Mouse (Mus musculus) spleen, postnatal 36 days (tissue): Measurements from ENCODE around the gene Tbc1d10c.

Experiments used
- DNase-seq, 2 experiments: peaks; one replicate each; pipeline ENCODE4 v3.0.0; 2022; ENCODE audit warnings: low spot score in 2 of 2, mixed read lengths in 1 of 2

Tbc1d10c gene

DNA sequence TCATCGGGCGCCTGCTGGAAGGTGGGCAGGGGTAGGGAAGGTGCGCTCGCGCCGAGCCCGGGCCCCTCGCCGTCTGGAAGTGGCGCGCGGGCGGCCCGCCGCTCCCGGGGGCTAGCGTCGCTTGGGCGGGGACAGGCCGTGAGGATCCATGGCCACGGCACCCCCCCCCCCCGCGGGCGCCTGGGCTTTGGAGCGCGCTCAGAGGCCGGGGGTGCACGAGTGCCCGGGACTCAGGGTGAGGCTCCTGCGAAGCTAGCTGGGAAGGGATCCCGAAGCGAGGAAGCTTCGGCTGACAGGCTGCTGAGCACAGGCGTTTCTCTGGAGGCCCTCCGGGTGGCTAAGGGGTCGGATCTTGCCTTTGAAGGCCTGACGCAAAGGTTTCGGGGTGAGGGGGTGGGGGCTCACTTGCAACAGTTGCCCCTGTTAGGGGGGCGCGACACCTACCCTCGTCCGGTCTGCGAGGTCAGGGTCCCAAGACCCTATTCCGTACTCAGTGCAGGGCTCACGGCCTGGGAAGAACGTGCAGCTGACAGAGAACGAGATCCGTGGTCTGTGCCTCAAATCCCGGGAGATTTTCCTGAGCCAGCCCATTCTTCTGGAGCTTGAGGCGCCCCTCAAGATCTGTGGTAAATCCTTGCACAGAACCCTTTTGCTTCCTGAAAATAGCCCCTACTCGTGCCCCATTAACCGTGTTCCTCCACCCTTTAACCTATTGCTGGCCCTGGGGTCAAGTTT, 1.3 kb upstream of the Tbc1d10c start:
- DNase-seq, result no peak

DNA sequence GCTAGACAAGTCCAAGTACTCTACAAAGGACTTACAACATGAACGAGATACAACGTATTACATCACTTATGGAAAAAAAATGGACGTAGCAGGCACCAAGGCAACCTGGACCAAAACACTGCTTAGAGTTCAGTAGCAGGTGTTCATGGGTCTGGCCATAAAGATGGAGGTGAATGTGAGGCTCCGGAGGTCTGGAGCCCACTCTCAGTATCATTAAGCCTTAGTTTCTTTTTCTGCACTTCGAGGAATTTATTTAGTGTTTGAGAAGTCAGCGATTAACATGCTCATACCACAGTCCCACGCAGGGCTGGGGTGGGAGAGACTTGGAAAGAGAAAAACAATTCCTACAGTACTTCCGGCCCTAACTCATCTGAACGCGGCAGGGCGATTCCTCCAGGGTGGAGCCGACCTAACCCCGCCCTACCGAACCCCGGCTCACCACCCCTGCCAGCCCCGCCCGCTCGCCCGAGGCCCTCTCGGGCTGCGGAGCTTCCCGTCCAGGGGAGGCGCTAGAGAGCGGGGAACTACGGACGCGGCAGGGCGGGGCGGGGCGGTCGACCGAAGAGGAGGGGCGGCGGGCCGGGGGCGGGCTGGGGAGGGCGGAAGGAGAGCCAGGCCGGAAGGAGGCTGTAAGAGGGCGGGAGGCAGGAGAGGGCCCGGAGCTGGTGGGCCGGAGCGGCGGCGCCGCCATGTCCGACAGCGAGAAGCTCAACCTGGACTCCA, 605 bp upstream of the Tbc1d10c start, which contains the start of gene Ppp1ca:
TSS of gene Ppp1ca (plus strand) at position 538 of the 723 bp plus-strand sequence.
- DNase-seq, result peak; percentile 96 to 97

DNA sequence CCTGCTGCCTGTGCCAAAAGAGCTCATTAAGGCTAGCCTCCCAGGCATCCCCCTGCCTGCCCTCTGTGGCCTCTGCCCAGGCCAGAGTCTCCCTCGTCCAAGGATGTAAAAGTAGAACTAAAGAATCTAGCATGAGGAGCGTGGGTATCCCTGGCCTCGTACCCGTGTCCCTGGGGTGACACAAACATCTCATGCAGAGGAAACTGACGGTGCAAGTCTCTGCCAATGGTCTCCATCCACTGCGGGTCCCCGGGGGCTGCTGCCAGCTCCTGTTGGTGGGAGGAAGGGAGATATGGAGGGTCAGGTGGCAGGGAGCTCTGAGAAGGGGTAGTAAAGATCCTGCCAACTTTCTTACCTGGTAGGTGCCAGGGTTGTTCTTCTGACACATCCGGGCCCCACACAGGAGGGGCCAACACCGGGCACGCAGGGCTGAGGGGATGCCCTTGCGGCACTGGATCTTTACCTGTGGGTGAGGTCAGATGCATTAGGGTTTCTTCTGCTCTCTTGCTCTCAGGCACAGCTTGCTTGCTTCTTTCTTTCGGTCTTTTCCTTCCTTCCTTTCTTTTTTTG, 1.9 kb downstream of the Tbc1d10c start:
- DNase-seq, result no peak

DNA sequence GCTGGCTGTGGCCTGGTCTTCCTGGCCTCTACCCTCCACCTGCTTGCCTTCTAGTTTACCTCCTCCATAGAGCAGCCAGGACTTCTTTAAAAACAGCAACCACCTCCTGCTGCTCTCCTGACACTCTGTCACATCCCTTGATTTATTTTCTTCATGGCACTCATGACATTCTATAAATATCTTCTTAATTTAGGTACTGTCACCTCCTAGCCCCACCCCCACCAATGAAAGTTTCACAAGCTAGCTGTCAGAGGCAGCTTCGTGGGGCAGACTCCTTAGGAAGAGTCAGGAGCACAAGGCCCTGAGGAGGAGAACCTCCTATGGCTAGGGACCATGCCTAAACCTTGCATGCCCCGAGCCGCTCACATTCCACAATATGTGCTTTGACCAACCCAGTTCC, 3.8 kb downstream of the Tbc1d10c start:
- DNase-seq, result no peak

DNA sequence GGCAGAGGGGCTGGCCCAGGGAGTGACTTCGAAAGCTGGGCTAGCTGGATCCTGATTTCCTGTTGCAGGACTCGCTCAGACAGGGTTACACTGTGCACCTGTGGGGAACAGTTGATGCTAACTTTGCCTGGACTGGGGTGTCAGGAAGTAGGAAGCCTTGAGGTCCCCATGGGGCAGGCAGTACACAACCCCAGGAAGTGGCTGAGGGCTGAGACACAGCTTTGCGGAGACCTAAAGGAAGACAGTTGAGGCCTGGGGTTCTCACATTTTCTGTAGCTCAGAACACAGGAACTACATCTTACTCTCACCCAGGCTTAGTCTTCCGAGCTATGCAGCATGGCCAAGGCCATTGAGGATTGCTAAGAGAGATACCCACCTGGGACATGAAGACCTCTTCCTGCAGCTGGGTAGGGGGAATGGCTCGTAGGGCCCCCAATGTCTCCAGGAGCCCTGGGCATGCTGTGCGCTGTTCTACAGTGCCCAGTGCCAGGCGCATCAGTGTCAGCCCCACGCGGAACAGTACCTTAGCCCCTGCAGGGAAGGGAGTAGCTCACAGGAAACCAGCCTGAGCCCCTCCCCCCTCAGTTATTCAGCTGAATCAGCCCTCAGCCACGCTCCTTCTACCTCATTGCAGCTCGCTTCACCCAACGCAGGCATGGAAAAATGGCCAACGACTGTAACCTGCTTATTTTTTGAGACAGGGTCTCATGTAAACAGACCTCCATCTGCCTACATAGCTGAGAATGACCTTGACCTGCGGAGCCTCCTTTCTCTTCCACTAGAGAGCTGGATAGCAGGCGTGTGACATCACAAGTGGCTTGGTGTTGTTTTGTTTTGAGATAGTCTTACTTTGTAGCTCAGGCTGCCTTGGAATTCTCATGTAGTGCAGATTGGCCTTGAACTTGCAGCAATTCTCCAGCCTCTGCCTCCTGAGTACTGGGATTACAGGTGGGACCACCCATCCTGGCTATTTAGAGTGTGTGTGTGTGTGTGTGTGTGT, 5.8 kb downstream of the Tbc1d10c start:
- DNase-seq, result peak; percentile 85

DNA sequence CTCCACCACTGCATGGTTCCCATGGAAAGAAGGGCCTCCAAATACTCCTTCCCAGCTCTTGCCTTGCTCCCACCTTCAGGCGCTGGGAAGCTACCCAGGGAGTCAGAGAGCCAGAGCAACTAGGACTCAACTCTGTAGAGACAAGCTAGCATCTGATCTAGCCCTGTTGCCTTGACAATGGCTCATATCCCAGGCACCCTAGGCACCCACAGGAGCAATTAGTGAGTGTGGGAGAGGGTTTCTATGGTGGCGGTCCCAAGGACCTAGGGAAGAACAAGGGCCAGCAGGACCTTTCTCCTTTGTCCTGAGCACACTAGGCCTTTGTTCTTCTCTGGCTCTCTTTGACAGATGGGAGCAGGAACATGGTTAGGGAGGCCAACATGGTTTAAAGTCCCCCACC, 7.4 kb downstream of the Tbc1d10c start:
- DNase-seq, result no peak

DNA sequence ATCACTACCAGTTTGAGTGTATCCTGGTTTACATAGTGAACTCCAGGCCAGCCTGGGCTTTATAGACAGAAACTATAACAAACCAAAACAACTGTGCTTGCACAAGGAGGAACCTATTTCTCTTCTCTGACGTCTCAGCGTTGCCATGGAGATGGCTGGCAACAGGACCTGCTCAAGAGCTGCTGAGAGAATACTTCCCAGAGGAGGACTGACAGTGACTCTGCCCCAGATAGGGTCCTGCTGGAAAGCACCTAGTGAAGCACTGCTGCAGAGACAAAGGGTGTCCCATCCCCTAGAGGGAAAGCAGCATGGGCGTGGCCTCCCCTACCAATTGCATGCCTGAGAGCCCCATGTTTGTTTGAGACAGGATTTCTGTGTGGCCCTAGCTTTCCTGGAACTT, 9.2 kb downstream of the Tbc1d10c start:
- DNase-seq, result peak; percentile 84 to 85

DNA sequence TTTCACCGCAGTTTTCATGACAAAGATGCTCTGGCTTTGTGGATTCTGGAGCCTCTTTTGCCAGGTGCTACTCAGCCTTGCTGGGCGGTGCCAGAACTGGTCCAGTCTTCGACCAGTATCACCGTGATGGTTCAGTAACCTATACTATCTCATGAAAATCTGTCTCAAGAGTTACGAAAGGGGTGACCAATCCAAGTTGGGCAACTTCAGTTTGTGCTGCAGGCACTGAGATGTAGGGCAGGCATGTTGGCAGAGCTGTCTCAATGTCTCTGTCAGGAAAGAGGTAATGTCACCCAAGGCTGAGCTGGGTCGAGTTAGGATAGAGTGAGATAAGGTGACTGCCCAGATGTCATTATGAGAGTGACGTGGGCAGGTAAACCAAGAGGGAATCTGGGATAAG, 10.7 kb downstream of the Tbc1d10c start:
- no peak for DNase-seq

DNA sequence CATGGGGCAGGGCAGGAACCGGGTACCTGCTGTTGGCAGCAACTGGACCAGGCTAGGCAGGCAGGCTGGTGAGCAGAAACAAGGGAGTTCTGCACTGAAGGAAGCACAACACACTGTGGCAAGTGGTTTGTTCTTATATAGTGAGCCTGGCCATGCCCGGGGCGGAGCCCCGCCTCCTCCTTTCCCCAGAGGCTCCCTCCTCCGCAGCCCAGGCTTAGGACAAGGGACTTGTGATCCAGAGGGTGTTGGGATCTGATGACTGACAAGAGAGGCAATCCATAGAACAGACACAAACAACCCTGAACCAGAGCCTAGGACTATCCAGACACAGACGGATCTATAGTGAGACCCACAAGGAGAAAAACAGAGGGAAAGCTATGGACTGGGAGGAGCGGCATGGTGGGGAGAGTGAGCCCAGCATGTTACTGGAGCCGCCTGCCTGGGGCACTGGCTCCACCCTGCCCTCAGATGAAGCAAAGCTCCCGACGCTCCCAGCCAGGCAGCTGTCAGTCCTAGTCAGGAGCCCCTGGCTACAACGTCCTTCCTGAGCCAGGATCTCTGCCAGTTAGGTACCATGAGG, 15.6 kb downstream of the Tbc1d10c start, which contains the start of gene Carns1:
TSS of gene Carns1 (minus strand) at position 112 of the 580 bp plus-strand sequence.
- DNase-seq, result no peak

DNA sequence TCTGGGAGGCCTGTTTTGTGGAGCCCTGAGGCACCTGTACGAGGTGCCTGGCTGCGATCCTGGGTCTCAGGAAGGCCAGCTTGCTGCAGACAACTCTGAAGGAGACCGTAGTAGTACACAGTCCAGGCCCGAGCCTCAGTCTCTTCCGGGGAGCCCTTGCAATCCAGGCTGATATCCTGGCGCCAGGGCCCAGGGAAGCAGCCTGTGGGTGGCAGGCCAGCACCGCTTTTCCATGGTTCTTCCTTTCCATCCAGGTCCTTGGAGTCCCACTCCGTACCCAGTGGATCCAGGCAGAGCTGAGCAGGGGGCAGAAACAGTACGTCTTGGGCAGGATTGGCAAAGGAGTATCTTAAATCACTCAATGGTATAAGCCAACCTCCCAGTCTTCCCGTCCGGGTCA, 18.2 kb downstream of the Tbc1d10c start:
- DNase-seq, result no peak

DNA sequence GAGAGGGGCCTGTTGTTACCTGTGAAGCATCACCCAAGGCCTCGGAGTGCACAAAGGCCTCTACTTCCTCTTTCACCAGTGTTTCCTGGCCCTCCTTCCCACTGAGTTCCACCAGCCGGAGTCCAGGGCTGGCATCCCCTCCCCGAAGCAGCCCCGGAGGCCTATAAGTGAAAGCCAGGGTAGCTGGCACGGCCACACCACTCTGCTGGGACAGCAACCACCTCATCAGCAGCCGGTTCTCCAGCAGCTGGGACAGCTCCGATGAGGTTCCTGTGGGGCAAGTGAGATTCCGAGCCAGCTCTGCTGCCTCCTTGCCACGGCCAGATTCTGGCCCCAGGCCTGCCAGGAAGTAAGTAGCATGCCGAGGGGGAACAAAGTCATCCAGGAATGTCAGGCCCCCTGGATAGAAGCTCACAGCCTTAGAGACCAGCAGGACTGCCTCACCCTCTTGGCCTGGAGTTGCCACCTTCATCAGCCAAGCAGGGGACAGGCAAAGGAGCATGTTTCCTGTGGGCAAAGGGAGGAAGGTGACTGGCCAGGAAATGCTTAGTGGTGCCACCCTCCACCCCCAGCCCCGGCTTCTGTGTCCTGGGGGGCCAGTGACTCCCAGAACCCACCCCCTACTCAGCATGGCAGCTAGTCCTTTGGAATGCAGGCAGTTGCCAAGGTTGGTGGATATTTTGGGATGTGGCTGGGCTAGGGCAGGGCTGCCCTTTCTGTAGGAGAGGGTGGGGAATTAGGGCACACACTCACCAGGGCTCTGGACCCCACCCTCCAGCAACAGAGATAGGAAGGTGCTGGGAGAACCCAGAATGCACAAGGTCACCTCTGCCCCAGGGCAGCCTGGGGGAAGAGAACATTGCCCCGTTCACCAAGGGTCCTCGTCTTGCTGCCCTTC, 19.4 kb downstream of the Tbc1d10c start:
- DNase-seq, result no peak

DNA sequence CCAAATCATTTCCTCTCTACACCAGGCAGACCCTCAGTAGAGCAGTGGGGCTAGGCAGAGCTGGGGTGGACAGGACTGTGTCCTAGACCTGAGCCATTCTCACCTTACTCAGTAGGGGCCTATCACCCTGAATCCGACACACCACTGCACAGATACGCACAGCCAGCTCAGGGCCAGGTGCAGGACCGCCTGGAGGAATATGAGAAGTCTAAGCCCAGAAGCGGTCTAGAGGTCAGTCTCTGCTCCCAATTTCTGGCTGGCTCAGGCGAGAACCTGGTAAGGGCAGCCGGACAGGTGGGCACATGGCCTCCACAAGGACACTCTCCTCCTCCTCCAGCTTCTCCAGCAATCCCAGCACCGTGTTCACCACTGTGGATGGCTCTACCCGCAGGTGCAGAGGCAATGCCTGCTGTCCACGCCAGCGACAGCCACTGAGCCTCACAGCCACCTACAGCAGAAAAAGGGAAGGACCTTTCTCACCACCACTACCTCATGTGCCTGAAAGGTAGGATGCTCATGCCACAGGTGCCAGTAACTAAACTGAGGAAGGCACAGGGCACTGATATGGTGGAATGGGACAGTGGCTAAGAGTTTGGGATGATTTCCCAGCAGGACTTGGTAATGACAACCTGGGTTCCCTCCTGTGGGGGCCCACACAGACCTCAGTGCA, 20.2 kb downstream of the Tbc1d10c start:
- no peak for DNase-seq

DNA sequence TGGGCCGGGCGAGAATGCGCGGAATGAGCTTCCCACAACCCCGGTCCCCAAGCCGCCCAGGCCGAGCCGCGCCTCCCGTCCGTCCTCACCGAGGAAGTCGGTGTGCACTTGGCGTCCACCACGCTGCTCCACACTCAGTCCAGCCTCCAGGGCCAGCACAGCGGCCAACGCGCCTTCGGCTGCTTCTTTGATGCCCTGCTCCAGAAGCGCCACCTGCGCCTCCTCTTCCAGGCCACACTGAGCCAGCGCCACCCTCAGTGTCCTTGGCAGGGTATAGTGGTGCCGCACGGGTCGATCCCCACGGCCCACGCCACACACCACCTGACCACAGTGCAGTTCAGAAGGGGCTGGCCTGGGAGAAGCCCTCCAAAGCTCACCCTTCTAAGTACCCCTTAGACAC, 21.3 kb downstream of the Tbc1d10c start:
- DNase-seq, result no peak

DNA sequence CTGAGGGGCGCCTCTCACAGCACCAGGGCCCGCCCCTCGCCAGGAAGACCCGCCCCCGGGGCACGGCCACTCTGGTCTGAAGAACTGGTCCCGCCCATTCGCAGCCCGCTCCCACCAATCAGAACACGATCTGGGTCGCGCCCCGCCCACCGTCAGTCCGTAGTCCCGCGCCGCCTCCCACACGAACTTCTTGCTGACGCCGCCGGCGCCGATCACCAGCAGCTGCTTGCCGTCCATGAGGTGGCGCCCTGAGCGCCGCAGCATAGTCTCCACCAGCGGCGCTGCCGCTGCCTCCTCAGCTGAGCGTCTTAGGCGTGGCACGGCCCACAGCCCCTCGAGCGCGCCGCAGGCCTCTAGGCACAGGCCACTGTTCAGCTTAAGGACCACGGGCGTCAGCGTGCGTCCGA, 21.7 kb downstream of the Tbc1d10c start:
- DNase-seq, result peak; percentile 99

DNA sequence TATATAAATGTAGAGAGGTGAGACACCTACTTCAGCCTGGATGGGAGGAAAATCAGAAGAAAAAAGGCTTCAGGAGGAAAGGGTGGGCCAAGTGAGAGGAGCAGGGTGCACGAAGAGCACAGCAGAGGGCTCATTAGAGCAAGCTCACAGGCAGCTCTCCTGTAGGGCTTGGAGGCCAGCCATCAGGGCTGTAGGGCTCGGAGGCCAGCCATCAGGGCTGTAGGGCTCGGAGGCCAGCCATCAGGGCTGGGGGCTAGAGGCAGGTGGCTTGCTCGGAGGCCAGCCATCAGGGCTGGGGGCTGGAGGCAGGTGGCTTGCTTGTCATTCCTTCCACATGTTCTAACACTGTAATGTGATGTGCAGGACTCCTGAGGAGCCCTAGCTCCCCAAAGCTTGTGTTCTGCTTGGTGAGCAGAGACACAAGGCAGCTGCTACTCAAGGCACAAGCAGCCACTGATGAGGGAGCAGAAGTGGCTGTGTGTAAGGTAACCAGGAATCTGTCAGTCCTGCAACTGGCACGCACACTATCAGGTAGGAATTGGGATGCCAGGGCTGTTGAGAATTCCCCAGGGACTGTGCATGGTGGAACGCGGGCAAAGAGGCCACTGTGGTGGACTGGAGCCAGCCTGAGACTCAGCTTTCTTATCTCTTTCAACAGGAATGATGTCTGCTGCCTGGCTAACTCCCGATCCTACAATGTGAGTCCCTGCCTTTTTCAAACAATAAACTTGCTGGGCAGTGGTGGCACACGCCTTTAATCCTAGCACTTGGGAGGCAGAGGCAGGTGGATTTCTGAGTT, 24.2 kb downstream of the Tbc1d10c start:
- DNase-seq, result no peak

DNA sequence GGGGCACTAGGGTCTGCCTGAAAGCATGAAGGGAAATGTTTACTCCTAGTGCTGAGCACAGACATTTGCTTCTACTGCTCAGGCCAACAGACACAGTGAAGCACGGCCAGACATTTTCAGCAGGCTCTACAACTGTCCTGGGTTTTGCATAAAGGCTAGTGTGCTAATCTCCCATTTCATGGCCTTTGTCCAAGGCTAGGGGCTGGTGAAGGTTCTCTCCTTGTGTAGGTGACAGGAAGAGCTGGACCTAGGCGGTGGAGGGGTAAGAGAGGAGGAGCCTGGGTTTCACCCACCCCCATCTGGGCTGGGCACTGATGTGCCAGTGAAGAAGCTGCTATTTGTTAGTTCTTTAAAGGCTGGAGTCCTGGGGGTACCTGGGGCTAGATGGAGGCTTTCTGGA, 26.4 kb downstream of the Tbc1d10c start:
- no peak for DNase-seq

DNA sequence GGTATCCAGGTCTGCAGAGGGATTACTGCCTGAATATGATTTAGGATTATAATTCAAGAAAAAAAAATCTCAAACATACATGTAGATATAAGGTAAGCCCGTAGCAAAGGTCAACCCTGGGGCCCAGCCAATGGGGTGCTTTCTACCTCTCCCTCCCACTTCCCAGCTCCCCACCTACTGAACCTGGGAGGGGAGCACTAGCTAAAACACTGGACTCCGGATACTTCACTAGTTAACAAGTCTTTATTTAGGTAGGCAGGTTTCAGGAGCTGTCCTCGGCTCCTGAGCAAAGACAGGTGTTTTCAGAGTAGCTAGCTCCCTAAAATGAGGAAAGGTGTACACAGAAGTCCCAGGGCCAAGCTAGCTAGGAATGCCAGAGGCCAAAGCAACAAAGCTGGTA, 27.0 kb downstream of the Tbc1d10c start:
- no peak for DNase-seq

DNA sequence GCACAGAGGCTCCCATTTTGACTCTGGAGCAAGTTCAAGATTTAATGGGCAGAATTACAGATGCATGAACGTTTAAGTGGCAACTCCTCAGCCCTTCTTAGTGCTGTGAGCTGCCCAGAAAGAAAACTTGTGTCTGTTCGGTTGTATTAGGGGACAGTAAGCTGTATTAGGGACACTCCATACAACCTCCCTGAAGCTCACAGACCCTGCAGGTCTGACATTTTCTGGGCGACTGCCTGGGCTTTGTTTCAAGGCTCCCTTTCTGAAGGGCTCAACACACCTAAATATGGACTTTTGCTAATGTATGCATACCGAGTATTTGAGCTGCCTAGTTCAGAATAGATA, 27.6 kb downstream of the Tbc1d10c start:
- no peak for DNase-seq
